Mouse (Mus musculus): ENCODE results near the gene Cog5. TPM values are rescaled to one million over a fixed set of nuclear protein-coding genes. Genes with fewer than 3 reads are reported as not detected.

Gene Cog5
- total RNA-seq, 2 experiments from 2014 or later: 20.1 to 22.6 TPM

Other genes with a start within 250 kb of the Cog5 start
- 1 to 10 TPM; 7.1 to 8.0 TPM for gene Cbll1, start 155.3 kb upstream of the Cog5 start, total RNA-seq (2021)
- gene Slc26a4, start 94.9 kb upstream of the Cog5 start, total RNA-seq (2021): not detected
- 10 to 100 TPM; 25.6 to 26.9 TPM for gene Bcap29, start 20.2 kb upstream of the Cog5 start, total RNA-seq (2021)
- gene Dus4l, start within 50 bp of the Cog5 start, total RNA-seq (2021): 1 to 10 TPM; 3.0 to 4.8 TPM
- gene Gpr22, start 59.1 kb downstream of the Cog5 start, total RNA-seq (2021): not detected

All from gastrocnemius, postnatal 14 days (tissue).